Mouse (Mus musculus): Measurements from ENCODE around the gene Crtac1. TPM values are rescaled to one million over a fixed set of nuclear protein-coding genes. Genes with fewer than 3 reads are reported as not detected.

Crtac1 gene
- polyA plus RNA-seq, 1 experiment from 2014 or later, result 42.1 TPM

- Histone ChIP-seq H3K36me3 (peaks cover 3% of the 10 kb centered on the region; the same call in 1 of the 2 replicates), H3K9ac (no peak overlapping the region), H3K4me2 (replicated peaks) (no peak overlapping the region), H3K4me1 (peaks cover 4% of the 10 kb centered on the region), H3K27me3 (replicated peaks) (peaks cover 8% of the 10 kb centered on the region; the same call in 1 of the 2 replicates), H3K4me3 (no peak overlapping the region), H3K9me3 (no peaks in the 10 kb centered on the region), H3K27ac (no peak overlapping the region)
- 56% methylated on average over 6 of the region's 6 CpGs for WGBS
- ATAC-seq (ENCODE audit: low FRiP score, low read depth), result no peak
Observed at GRCm38 (mm10) chr19:42270119-42270518, 161.5 kb downstream of the Crtac1 start.

- H3K27ac ChIP-seq, result no peak overlapping the region
- H3K27me3 ChIP-seq (replicated peaks), result peaks cover 8% of the 10 kb centered on the region; the same call in 1 of the 2 replicates
- WGBS, result 2% methylated on average over 19 of the region's 19 CpGs
- peaks cover 4% of the 10 kb centered on the region for H3K4me1 ChIP-seq
- peaks cover 3% of the 10 kb centered on the region; the same call in 1 of the 2 replicates for H3K36me3 ChIP-seq
- peak overlapping the region; percentile 44 for H3K9ac ChIP-seq
- no peak for ATAC-seq (ENCODE audit: low FRiP score, low read depth)
- no peaks in the 10 kb centered on the region for H3K9me3 ChIP-seq
- H3K4me3 ChIP-seq, result 0 out of 2 replicates have a peak overlapping the region, but pooled peaks have one; percentile 9
- peak overlapping the region; percentile 56 for H3K4me2 ChIP-seq (replicated peaks)
Observed at GRCm38 (mm10) chr19:42268337-42268736, 163.2 kb downstream of the Crtac1 start.

- Histone ChIP-seq H3K27ac (no peak overlapping the region), H3K4me1 (peaks cover 4% of the 10 kb centered on the region), H3K4me2 (replicated peaks) (no peak overlapping the region), H3K9me3 (no peaks in the 10 kb centered on the region), H3K4me3 (no peak overlapping the region), H3K9ac (no peak overlapping the region), H3K36me3 (peaks cover 3% of the 10 kb centered on the region; the same call in 1 of the 2 replicates), H3K27me3 (replicated peaks) (peaks cover 14% of the 10 kb centered on the region; the same call in 1 of the 2 replicates)
- ATAC-seq (ENCODE audit: low FRiP score, low read depth), result no peak
- WGBS, result 61% methylated on average over 3 of the region's 3 CpGs
Observed at GRCm38 (mm10) chr19:42263524-42263923, 168.1 kb downstream of the Crtac1 start.

- Histone ChIP-seq H3K9ac (no peak overlapping the region), H3K4me2 (replicated peaks) (no peak overlapping the region), H3K27me3 (replicated peaks) (0 out of 2 replicates have a peak, but pooled peaks cover 6% of the 10 kb centered on the region), H3K4me3 (no peak overlapping the region), H3K4me1 (peaks cover 16% of the 10 kb centered on the region), H3K36me3 (no peaks in the 10 kb centered on the region), H3K9me3 (no peaks in the 10 kb centered on the region), H3K27ac (no peak overlapping the region)
- WGBS, result 88% methylated on average over 8 of the region's 8 CpGs
- no peak for ATAC-seq (ENCODE audit: low FRiP score, low read depth)
Observed at GRCm38 (mm10) chr19:42260486-42260885, 171.1 kb downstream of the Crtac1 start.

GRCm38 (mm10) chr19:42258596-42258995 is 173.0 kb downstream of the Crtac1 start:
- Histone ChIP-seq H3K4me3 (no peak overlapping the region), H3K4me2 (replicated peaks) (no peak overlapping the region), H3K9me3 (no peaks in the 10 kb centered on the region), H3K4me1 (peaks cover 19% of the 10 kb centered on the region), H3K27ac (no peak overlapping the region), H3K27me3 (replicated peaks) (peaks cover 17% of the 10 kb centered on the region), H3K9ac (no peak overlapping the region), H3K36me3 (no peaks in the 10 kb centered on the region)
- WGBS, result 72% methylated on average over 5 of the region's 5 CpGs
- no peak for ATAC-seq (ENCODE audit: low FRiP score, low read depth)

GRCm38 (mm10) chr19:42258031-42258430 is 173.6 kb downstream of the Crtac1 start:
- Histone ChIP-seq H3K27ac (no peak overlapping the region), H3K9me3 (no peaks in the 10 kb centered on the region), H3K9ac (no peak overlapping the region), H3K4me3 (no peak overlapping the region), H3K36me3 (no peaks in the 10 kb centered on the region), H3K27me3 (replicated peaks) (peaks cover 17% of the 10 kb centered on the region), H3K4me2 (replicated peaks) (no peak overlapping the region), H3K4me1 (peaks cover 19% of the 10 kb centered on the region)
- 85% methylated on average over 3 of the region's 3 CpGs for WGBS
- no peak for ATAC-seq (ENCODE audit: low FRiP score, low read depth)

GRCm38 (mm10) chr19:42257241-42257635 is 174.3 kb downstream of the Crtac1 start:
- H3K9me3 ChIP-seq, result no peaks in the 10 kb centered on the region
- WGBS, result 88% methylated on average over 12 of the region's 12 CpGs
- no peak for ATAC-seq (ENCODE audit: low FRiP score, low read depth)
- peak overlapping the region; percentile 87 for H3K4me2 ChIP-seq (replicated peaks)
- no peak overlapping the region for H3K27ac ChIP-seq
- no peaks in the 10 kb centered on the region for H3K36me3 ChIP-seq
- H3K9ac ChIP-seq, result peak overlapping the region; percentile 13; the same call in 1 of the 2 replicates
- no peak overlapping the region for H3K4me3 ChIP-seq
- peaks cover 19% of the 10 kb centered on the region for H3K4me1 ChIP-seq
- H3K27me3 ChIP-seq (replicated peaks), result peaks cover 17% of the 10 kb centered on the region

- no peak for ATAC-seq (ENCODE audit: low FRiP score, low read depth)
- peaks cover 17% of the 10 kb centered on the region for H3K27me3 ChIP-seq (replicated peaks)
- 71% methylated on average over 12 of the region's 12 CpGs for WGBS
- no peaks in the 10 kb centered on the region for H3K9me3 ChIP-seq
- no peaks in the 10 kb centered on the region for H3K36me3 ChIP-seq
- peak overlapping the region; percentile 52; the same call in 1 of the 2 replicates for H3K4me3 ChIP-seq
- peaks cover 19% of the 10 kb centered on the region for H3K4me1 ChIP-seq
- H3K27ac ChIP-seq, result no peak overlapping the region
- H3K4me2 ChIP-seq (replicated peaks), result peak overlapping the region; percentile 87
- H3K9ac ChIP-seq, result peak overlapping the region; percentile 64; the same call in 1 of the 2 replicates
Observed at GRCm38 (mm10) chr19:42256611-42257240, 174.9 kb downstream of the Crtac1 start.

- peak; percentile 73 for ATAC-seq (ENCODE audit: low FRiP score, low read depth)
- Histone ChIP-seq H3K27me3 (replicated peaks) (peaks cover 17% of the 10 kb centered on the region), H3K4me3 (peak overlapping the region; percentile 52), H3K9me3 (no peaks in the 10 kb centered on the region), H3K4me2 (replicated peaks) (peak overlapping the region; percentile 87), H3K27ac (0 out of 2 replicates have a peak overlapping the region, but pooled peaks have one; percentile 10), H3K4me1 (peaks cover 19% of the 10 kb centered on the region), H3K36me3 (no peaks in the 10 kb centered on the region), H3K9ac (peak overlapping the region; percentile 64)
- WGBS, result 4% methylated on average over 32 of the region's 42 CpGs
Observed at GRCm38 (mm10) chr19:42255784-42256610, 175.6 kb downstream of the Crtac1 start.

GRCm38 (mm10) chr19:42255438-42255783 is 176.2 kb downstream of the Crtac1 start:
- H3K27me3 ChIP-seq (replicated peaks), result peaks cover 17% of the 10 kb centered on the region
- peaks cover 19% of the 10 kb centered on the region for H3K4me1 ChIP-seq
- H3K9me3 ChIP-seq, result no peaks in the 10 kb centered on the region
- peak overlapping the region; percentile 52 for H3K4me3 ChIP-seq
- no peaks in the 10 kb centered on the region for H3K36me3 ChIP-seq
- WGBS, result 1% methylated on average over 10 of the region's 23 CpGs
- peak; percentile 74 for ATAC-seq (ENCODE audit: low FRiP score, low read depth)
- 0 out of 2 replicates have a peak overlapping the region, but pooled peaks have one; percentile 10 for H3K27ac ChIP-seq
- peak overlapping the region; percentile 64 for H3K9ac ChIP-seq
- H3K4me2 ChIP-seq (replicated peaks), result peak overlapping the region; percentile 87

- Histone ChIP-seq H3K4me1 (0 out of 2 replicates have a peak, but pooled peaks cover under 1% of the 10 kb centered on the region), H3K27me3 (replicated peaks) (peaks cover 11% of the 10 kb centered on the region), H3K4me3 (no peak overlapping the region), H3K9ac (no peak overlapping the region), H3K27ac (no peak overlapping the region), H3K4me2 (replicated peaks) (no peak overlapping the region), H3K9me3 (no peaks in the 10 kb centered on the region), H3K36me3 (no peaks in the 10 kb centered on the region)
- ATAC-seq (ENCODE audit: low FRiP score, low read depth), result no peak
- WGBS, result 77% methylated on average over 11 of the region's 11 CpGs
Observed at GRCm38 (mm10) chr19:42249976-42250914, 181.3 kb downstream of the Crtac1 start.

Measured in neural tube, embryonic 12.5 days (tissue).